Mouse (Mus musculus) midbrain, postnatal 0 days (tissue): ENCODE measurements around the gene Dbp. TPM values are rescaled to one million over a fixed set of nuclear protein-coding genes. Genes with fewer than 3 reads are reported as not detected.

Experiments used
- ATAC-seq: fragments of 200-750 bp; cut with Nextera tagmentation; 2 replicates; pipeline ENCODE4 v1.8.0; 2017; ENCODE audit warnings: moderate number of reproducible peaks, mild to moderate bottlenecking, moderate TSS enrichment, moderate library complexity; ENCODE audit not compliant: low FRiP score
- DNase-seq: peaks from one replicate; pipeline ENCODE4 v3.0.0-alpha.2; 2015; ENCODE audit warnings: low spot score
- H3K27ac ChIP-seq: fragments of 300-500 bp; sonication (generic); 2 replicates; pipeline ENCODE4 v1.5.1; 2014; ENCODE audit warnings: low read depth, mild to moderate bottlenecking, low read length, mixed read lengths
- H3K27me3 ChIP-seq: fragments of 300-500 bp; sonication (generic); 2 replicates; pipeline ENCODE4 v1.6.1; 2014; ENCODE audit warnings: low read length, control low read depth, mixed read lengths; ENCODE audit not compliant: insufficient read depth
- H3K36me3 ChIP-seq: fragments of 300-500 bp; sonication (generic); 2 replicates; pipeline ENCODE4 v1.6.1; 2014; ENCODE audit warnings: low read length, control low read depth, mixed read lengths; ENCODE audit not compliant: insufficient read depth
- H3K4me1 ChIP-seq: fragments of 300-500 bp; sonication (generic); 2 replicates; pipeline ENCODE4 v1.6.1; 2014; ENCODE audit warnings: mild to moderate bottlenecking, control low read depth, antibody characterized with exemption, low read length, mixed read lengths; ENCODE audit not compliant: insufficient read depth
- H3K4me2 ChIP-seq: fragments of 300-500 bp; sonication (generic); 2 replicates; pipeline ENCODE4 v1.6.1; 2014; ENCODE audit warnings: low read depth, mild to moderate bottlenecking, low read length, mixed read lengths; ENCODE audit not compliant: poor library complexity, severe bottlenecking
- H3K4me3 ChIP-seq: fragments of 300-500 bp; sonication (generic); 2 replicates; pipeline ENCODE4 v1.5.1; 2014; ENCODE audit warnings: low read depth, mild to moderate bottlenecking, low read length, moderate library complexity
- H3K9ac ChIP-seq: fragments of 300-500 bp; sonication (generic); replicated peaks from 2 replicates; pipeline ENCODE4 v1.6.1; 2014; ENCODE audit warnings: mild to moderate bottlenecking, low read length, moderate library complexity, mixed read lengths; ENCODE audit not compliant: poor library complexity, severe bottlenecking
- H3K9me3 ChIP-seq: fragments of 300-500 bp; sonication (generic); 2 replicates; pipeline ENCODE4 v1.6.1; 2016; ENCODE audit warnings: low read length, control low read depth
- CTCF ChIP-seq: IDR thresholded peaks from 2 replicates; pipeline ENCODE4 v1.5.1; 2016; ENCODE audit warnings: antibody characterized with exemption, mild to moderate bottlenecking
- WGBS: fragments of 180-500 bp; shearing (Covaris S2); extraction: QIAGEN DNeasy Blood & Tissue Kit; methylation state at CpG from one replicate; pipeline ENCODE4 v1.1.7; 2014; 5-methylcytosine and 5-hydroxymethylcytosine counted together
- polyA plus RNA-seq: library from polyadenylated mRNA; unstranded; fragments of >200 nt; fragmentation: Nextera tagmentation; extraction: Ambion mirVana; gene quantifications from 2 replicates; pipeline ENCODE4 v1.2.1, GENCODE M21; 2015
- total RNA-seq: library from RNA; depleted of rRNA; stranded (reverse); fragments of >200 nt; gene quantifications from 2 replicates; pipeline ENCODE4 v1.2.3, GENCODE M21; 2014

Dbp gene
- total and polyA plus RNA-seq, 2 experiments from 2014 or later, result 4.6 to 9.6 TPM

DNA sequence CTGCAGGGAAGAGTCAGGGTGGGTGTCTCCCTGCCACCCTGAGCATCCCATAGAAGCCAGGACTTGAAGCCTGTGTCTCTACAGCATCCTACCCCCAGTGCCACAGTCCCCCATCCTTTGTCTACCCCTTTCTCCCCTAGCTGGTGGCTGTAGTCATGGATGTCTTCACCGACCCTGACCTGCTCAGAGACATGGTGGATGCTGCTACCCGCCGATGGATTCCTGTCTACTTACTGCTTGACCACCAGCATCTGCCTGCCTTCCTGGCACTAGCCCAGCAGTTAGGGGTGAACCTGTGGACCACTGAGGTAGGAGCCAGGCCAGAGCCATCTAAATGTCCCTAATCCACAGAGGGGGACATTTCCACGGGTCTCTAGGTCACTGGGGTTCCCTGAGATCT, 18.4 kb downstream of the Dbp start:
- no peak for TF ChIP-seq CTCF
- DNase-seq (no peak), ATAC-seq (no peak)
- Histone ChIP-seq H3K36me3 (peaks cover 48% of the 10 kb centered on the region), H3K9me3 (no peaks in the 10 kb centered on the region), H3K27ac (no peak overlapping the region), H3K4me1 (peaks cover 3% of the 10 kb centered on the region; the same call in 1 of the 2 replicates), H3K4me3 (no peak overlapping the region), H3K4me2 (no peak overlapping the region), H3K9ac (0 out of 2 replicates have a peak overlapping the region, but pooled peaks have one; percentile 33), H3K27me3 (no peaks in the 10 kb centered on the region)
- 95% methylated on average over 4 of the region's 4 CpGs for WGBS

- ATAC-seq, result no peak
- no peak overlapping the region for H3K27ac ChIP-seq
- no peak for TF ChIP-seq CTCF
- no peak overlapping the region for H3K4me2 ChIP-seq
- H3K9me3 ChIP-seq, result no peaks in the 10 kb centered on the region
- no peak overlapping the region for H3K9ac ChIP-seq
- H3K27me3 ChIP-seq, result no peaks in the 10 kb centered on the region
- DNase-seq, result no peak
- no peak overlapping the region for H3K4me3 ChIP-seq
- whole genome bisulfite sequencing, result 95% methylated on average over 14 of the region's 14 CpGs
- peaks cover 3% of the 10 kb centered on the region; the same call in 1 of the 2 replicates for H3K4me1 ChIP-seq
- peaks cover 48% of the 10 kb centered on the region for H3K36me3 ChIP-seq
These were observed 18.9 kb downstream of the Dbp start for GRCm38 (mm10) chr7:45723781-45724180.

GRCm38 (mm10) chr7:45725151-45725550, 20.3 kb downstream of the Dbp start:
- no peak for TF ChIP-seq CTCF
- DNase-seq (no peak), ATAC-seq (no peak)
- no peak overlapping the region for H3K4me2 ChIP-seq
- peaks cover 44% of the 10 kb centered on the region for H3K36me3 ChIP-seq
- H3K27me3 ChIP-seq, result no peaks in the 10 kb centered on the region
- H3K4me1 ChIP-seq, result no peaks in the 10 kb centered on the region
- no peak overlapping the region for H3K4me3 ChIP-seq
- H3K27ac ChIP-seq, result no peak overlapping the region
- no peak overlapping the region for H3K9ac ChIP-seq
- WGBS, result 94% methylated on average over 9 of the region's 9 CpGs
- H3K9me3 ChIP-seq, result no peaks in the 10 kb centered on the region

- Histone ChIP-seq H3K9me3 (no peaks in the 10 kb centered on the region), H3K4me1 (no peaks in the 10 kb centered on the region), H3K36me3 (peaks cover 40% of the 10 kb centered on the region), H3K4me2 (no peak within 1 kb of the TSS), H3K9ac (no peak within 1 kb of the TSS), H3K27ac (no peak within 1 kb of the TSS), H3K27me3 (no peaks in the 10 kb centered on the region), H3K4me3 (no peak within 1 kb of the TSS)
- DNase-seq, result no peak
- ATAC-seq, result no peak
- TF ChIP-seq CTCF, result no peak
- 93% methylated on average over 11 of the region's 11 CpGs for WGBS
These were observed 20.8 kb downstream of the Dbp start, which contains the start of gene Spaca4 for GRCm38 (mm10) chr7:45725713-45726112. Spaca4 (minus strand) TSS chr7:45725813.

DNA sequence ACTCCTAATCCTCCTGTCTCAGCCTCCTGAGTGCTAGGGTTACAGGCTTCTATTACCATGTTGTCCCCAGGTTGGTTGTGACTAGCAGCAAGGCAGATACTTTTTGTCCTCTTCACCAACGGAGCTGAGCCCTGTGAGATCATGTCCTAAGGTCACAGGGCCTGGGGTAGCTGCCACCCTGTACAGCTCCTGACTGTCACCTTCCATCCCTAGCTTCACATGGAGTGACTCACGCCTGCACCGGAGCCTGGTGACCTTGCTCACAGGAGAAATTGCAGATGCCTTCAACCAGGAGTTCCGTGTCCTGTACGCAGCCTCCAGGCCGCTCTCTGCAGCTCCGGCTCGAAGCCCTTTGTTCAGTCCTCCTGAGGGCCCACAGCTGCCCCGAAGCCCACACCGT, 21.5 kb downstream of the Dbp start:
- TF ChIP-seq CTCF, result no peak

GRCm38 (mm10) chr7:45727625-45728024, 22.7 kb downstream of the Dbp start:
- Histone ChIP-seq H3K4me3 (no peak overlapping the region), H3K9ac (no peak overlapping the region), H3K9me3 (no peaks in the 10 kb centered on the region), H3K27me3 (no peaks in the 10 kb centered on the region), H3K27ac (no peak overlapping the region), H3K4me1 (no peaks in the 10 kb centered on the region), H3K4me2 (no peak overlapping the region), H3K36me3 (peaks cover 27% of the 10 kb centered on the region)
- ATAC-seq (no peak), DNase-seq (no peak)
- WGBS, result 84% methylated on average over 3 of the region's 3 CpGs
- no peak for TF ChIP-seq CTCF

More for the DNA sequence above, 21.5 kb downstream of the Dbp start:
- H3K36me3 ChIP-seq, result peaks cover 35% of the 10 kb centered on the region
- H3K4me3 ChIP-seq, result no peak overlapping the region
- no peaks in the 10 kb centered on the region for H3K9me3 ChIP-seq
- H3K27me3 ChIP-seq, result no peaks in the 10 kb centered on the region
- 95% methylated on average over 10 of the region's 10 CpGs for WGBS
- H3K27ac ChIP-seq, result no peak overlapping the region
- no peak overlapping the region for H3K9ac ChIP-seq
- H3K4me2 ChIP-seq, result no peak overlapping the region
- ATAC-seq (no peak), DNase-seq (no peak)
- no peaks in the 10 kb centered on the region for H3K4me1 ChIP-seq
